Mouse (Mus musculus) small intestine, adult 2 months (tissue): Measurements from ENCODE around the gene Zfp644.

ENCODE experiments used
- CTCF ChIP-seq: fragments of 200-500 bp; IDR thresholded peaks from 2 replicates; pipeline ENCODE4 v1.5.1; 2012; ENCODE audit warnings: low read depth, mild to moderate bottlenecking, control low read depth, inconsistent platforms, low read length, moderate library complexity, mixed read lengths; ENCODE audit not compliant: insufficient replicate concordance, insufficient read length; ENCODE audit errors: extremely low read depth
- POLR2A ChIP-seq: fragments of 200-500 bp; IDR thresholded peaks from 2 replicates; pipeline ENCODE4 v1.6.1; 2012; ENCODE audit warnings: low read depth, mild to moderate bottlenecking, control low read depth, inconsistent platforms, low read length, moderate library complexity

DNA sequence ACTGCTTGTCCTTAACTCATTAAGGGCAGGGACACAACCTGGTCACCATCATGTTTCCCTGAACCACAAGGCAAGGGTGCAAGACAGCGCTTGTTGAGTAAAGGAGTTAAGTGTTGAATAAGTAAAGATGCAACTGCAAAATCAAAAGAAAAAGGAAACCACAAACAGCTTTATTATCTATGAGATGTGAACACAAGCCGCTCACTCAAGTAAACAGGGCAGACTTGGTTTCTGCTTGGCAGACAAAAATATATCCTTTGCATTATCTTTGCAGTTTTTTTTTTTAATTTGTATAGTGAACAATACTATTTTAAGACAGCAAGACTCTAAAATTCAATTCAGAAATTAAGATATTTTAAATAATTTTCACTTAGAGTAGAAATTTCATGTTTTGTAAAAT is 57.5 kb downstream of the Zfp644 start:
- TF ChIP-seq CTCF: no peak
- TF ChIP-seq POLR2A: no peak
